Comparison of ENCODE assay signal across 9 mouse cellular contexts in the genomic region with DNA sequence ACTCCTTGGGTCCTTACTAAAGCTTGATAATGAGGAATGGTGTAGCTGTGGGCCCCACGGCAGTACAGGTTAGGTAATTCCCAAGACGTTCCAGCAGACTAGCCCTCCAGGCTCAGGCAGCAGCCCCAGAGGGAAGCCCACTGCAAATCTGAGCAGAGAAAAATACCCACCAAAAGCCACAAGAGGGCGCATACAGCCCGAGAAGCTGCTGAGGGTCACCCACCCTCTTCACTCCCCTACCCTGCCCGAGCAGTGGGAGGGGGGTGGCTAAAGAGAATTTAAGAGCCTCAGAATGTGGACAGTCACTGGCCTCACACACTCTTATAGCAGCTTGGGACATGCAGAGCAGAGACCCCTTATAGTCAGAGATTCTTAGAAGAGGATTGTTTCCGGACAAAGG. TPM values are rescaled to one million over a fixed set of nuclear protein-coding genes. Genes with fewer than 3 reads are reported as not detected.
DNase-seq lines count a peak whose midpoint lies in the region; ATAC-seq lines count a peak whose summit lies in the region.
"Had no signal": no experiment of that assay in that cellular context is flagged by ENCODE, and none has a peak within 500 bp of the region (broad histone marks: within the 10 kb centered on the region; RNA-seq: fewer than 3 reads in every experiment).

No protein-coding gene starts in this region.

- no peaks in the 10 kb centered on the region for H3K36me3 ChIP-seq in kidney, embryonic 15.5 days
- H3K36me3 ChIP-seq in forebrain, embryonic 14.5 days (ENCODE audit: control insufficient read depth, insufficient read depth, low read length), result no peaks in the 10 kb centered on the region
- no peaks in the 10 kb centered on the region for H3K36me3 ChIP-seq in limb, embryonic 10.5 days
- no peaks in the 10 kb centered on the region for H3K36me3 ChIP-seq in neural tube, embryonic 13.5 days

- no peak overlapping the region for H3K4me2 ChIP-seq in kidney, embryonic 15.5 days
- H3K4me2 ChIP-seq in forebrain, embryonic 14.5 days (ENCODE audit: low read length), result no peak overlapping the region
- no peak overlapping the region for H3K4me2 ChIP-seq in neural tube, embryonic 13.5 days

- peaks cover 65% of the 10 kb centered on the region for H3K4me1 ChIP-seq in kidney, embryonic 15.5 days
- peaks cover 6% of the 10 kb centered on the region; the same call in 1 of the 2 replicates for H3K4me1 ChIP-seq in forebrain, embryonic 14.5 days (ENCODE audit: control insufficient read depth, insufficient read depth, low read length)
- H3K4me1 ChIP-seq in limb, embryonic 10.5 days, result peaks cover 70% of the 10 kb centered on the region
- H3K4me1 ChIP-seq in neural tube, embryonic 13.5 days (replicated peaks), result peaks cover 34% of the 10 kb centered on the region

- 10% methylated on average over 6 of the region's 6 CpGs for WGBS in kidney, embryonic 15.5 days
- WGBS in forebrain, embryonic 14.5 days, result 13% methylated on average over 6 of the region's 6 CpGs
- 11% methylated on average over 6 of the region's 6 CpGs for WGBS in limb, embryonic 10.5 days
- WGBS in neural tube, embryonic 13.5 days, result 14% methylated on average over 6 of the region's 6 CpGs

- H3K9me3 ChIP-seq in kidney, embryonic 15.5 days (replicated peaks), result no peaks in the 10 kb centered on the region
- H3K9me3 ChIP-seq in forebrain, embryonic 14.5 days (replicated peaks; ENCODE audit: control insufficient read depth, low read length), result no peaks in the 10 kb centered on the region
- H3K9me3 ChIP-seq in limb, embryonic 10.5 days (replicated peaks), result no peaks in the 10 kb centered on the region
- H3K9me3 ChIP-seq in neural tube, embryonic 13.5 days, result no peaks in the 10 kb centered on the region

- H3K27ac ChIP-seq in kidney, embryonic 15.5 days, result 0 out of 2 replicates have a peak overlapping the region, but pooled peaks have one; percentile 37
- H3K27ac ChIP-seq in forebrain, embryonic 14.5 days (ENCODE audit: low read depth, low read length), result no peak overlapping the region
- H3K27ac ChIP-seq in limb, embryonic 10.5 days, result peak overlapping the region; percentile 78
- no peak overlapping the region for H3K27ac ChIP-seq in neural tube, embryonic 13.5 days (replicated peaks)
- H3K27ac ChIP-seq: macrophage had no signal

- no peak overlapping the region for H3K9ac ChIP-seq in kidney, embryonic 15.5 days
- H3K9ac ChIP-seq in forebrain, embryonic 14.5 days (ENCODE audit: low read length), result no peak overlapping the region
- H3K9ac ChIP-seq in neural tube, embryonic 13.5 days, result no peak overlapping the region

- no peak for DNase-seq in kidney, adult 9 months
- DNase-seq in NIH3T3 (ENCODE audit: low read depth), result peak; percentile 83
- peak; percentile 80 for DNase-seq in forebrain, embryonic 14.5 days (ENCODE audit: low spot score)
- DNase-seq in limb, embryonic 10.5 days (ENCODE audit: low spot score), result peak; percentile 83
- no peak for DNase-seq in frontal cortex, adult 2 months (ENCODE audit: extremely low spot score in 1 of 2, low spot score in 1 of 2)
- no peak for DNase-seq in cerebellum, adult 9-10 months

- H3K27me3 ChIP-seq in kidney, embryonic 15.5 days, result peaks cover 37% of the 10 kb centered on the region
- H3K27me3 ChIP-seq in forebrain, embryonic 14.5 days (replicated peaks; ENCODE audit: control insufficient read depth, insufficient read depth, low read length), result peaks cover 22% of the 10 kb centered on the region
- peaks cover 43% of the 10 kb centered on the region for H3K27me3 ChIP-seq in limb, embryonic 10.5 days (ENCODE audit: low read depth, poor library complexity, severe bottlenecking)
- peaks cover 45% of the 10 kb centered on the region for H3K27me3 ChIP-seq in neural tube, embryonic 13.5 days

- no peak for ATAC-seq in kidney, embryonic 15.5 days (replicated peaks; ENCODE audit: low FRiP score)
- ATAC-seq in forebrain, embryonic 14.5 days, result peak; percentile 56
- ATAC-seq in neural tube, embryonic 13.5 days (ENCODE audit: low read depth), result peak; percentile 30

- H3K4me3 ChIP-seq in kidney, embryonic 15.5 days (replicated peaks), result 0 out of 2 replicates have a peak overlapping the region, but pooled peaks have one; percentile 1
- no peak overlapping the region for H3K4me3 ChIP-seq in forebrain, embryonic 14.5 days (ENCODE audit: low read depth, low read length)
- peak overlapping the region; percentile 29 for H3K4me3 ChIP-seq in limb, embryonic 10.5 days
- H3K4me3 ChIP-seq in neural tube, embryonic 13.5 days, result no peak overlapping the region

RNA-seq across cellular contexts. Expression of a gene that starts 6.0 kb away (rescaled TPM):
- polyA plus RNA-seq in kidney, embryonic 15.5 days (2015; fragmentation: Nextera tagmentation; extraction: Ambion mirVana), result 3.0 and 4.2 TPM in 2 replicates
- 1.3 and 1.4 TPM in 2 replicates for polyA plus RNA-seq in forebrain, embryonic 14.5 days (2014; fragmentation: Nextera tagmentation; extraction: Ambion mirVana)
- 3.1 and 3.5 TPM in 2 replicates for polyA plus RNA-seq in limb, embryonic 10.5 days (2016; fragmentation: Nextera tagmentation; extraction: Ambion mirVana)
- 1.4 TPM in 2 replicates for polyA plus RNA-seq in neural tube, embryonic 13.5 days (2015; fragmentation: Nextera tagmentation; extraction: Ambion mirVana)
- polyA plus RNA-seq in frontal cortex, adult 2 months (2012; rRNA removed), result 59.9 and 70.6 TPM in 2 replicates

RNA-seq across cellular contexts. Expression of a gene that starts 11.6 kb away (rescaled TPM):
- 50.3 and 74.1 TPM in 2 replicates for polyA plus RNA-seq in kidney, embryonic 15.5 days (2015; fragmentation: Nextera tagmentation; extraction: Ambion mirVana)
- polyA plus RNA-seq in forebrain, embryonic 14.5 days (2014; fragmentation: Nextera tagmentation; extraction: Ambion mirVana), result 12.5 and 16.2 TPM in 2 replicates
- 37.1 and 42.5 TPM in 2 replicates for polyA plus RNA-seq in limb, embryonic 10.5 days (2016; fragmentation: Nextera tagmentation; extraction: Ambion mirVana)
- polyA plus RNA-seq in neural tube, embryonic 13.5 days (2015; fragmentation: Nextera tagmentation; extraction: Ambion mirVana), result 26.3 and 28.2 TPM in 2 replicates
- polyA plus RNA-seq in frontal cortex, adult 2 months (2012; rRNA removed), result 5.2 and 5.7 TPM in 2 replicates
- polyA plus RNA-seq: macrophage had no signal

RNA-seq across cellular contexts. Expression of a gene that starts 15.1 kb away (rescaled TPM):
- 44.0 and 51.6 TPM in 2 replicates for polyA plus RNA-seq in kidney, embryonic 15.5 days (2015; fragmentation: Nextera tagmentation; extraction: Ambion mirVana)
- 56.2 and 56.8 TPM in 2 replicates for polyA plus RNA-seq in forebrain, embryonic 14.5 days (2014; fragmentation: Nextera tagmentation; extraction: Ambion mirVana)
- polyA plus RNA-seq in limb, embryonic 10.5 days (2016; fragmentation: Nextera tagmentation; extraction: Ambion mirVana), result 74.6 and 84.6 TPM in 2 replicates
- polyA plus RNA-seq in neural tube, embryonic 13.5 days (2015; fragmentation: Nextera tagmentation; extraction: Ambion mirVana), result 43.5 and 51.7 TPM in 2 replicates
- 32.4 and 32.5 TPM in 2 replicates for polyA plus RNA-seq in frontal cortex, adult 2 months (2012; rRNA removed)

RNA-seq across cellular contexts. Expression of a gene that starts 17.6 kb away (rescaled TPM):
- 2.1 and 2.3 TPM in 2 replicates for polyA plus RNA-seq in kidney, embryonic 15.5 days (2015; fragmentation: Nextera tagmentation; extraction: Ambion mirVana)
- polyA plus RNA-seq in forebrain, embryonic 14.5 days (2014; fragmentation: Nextera tagmentation; extraction: Ambion mirVana), result 1.2 and 1.7 TPM in 2 replicates
- 1.8 and 3.1 TPM in 2 replicates for polyA plus RNA-seq in limb, embryonic 10.5 days (2016; fragmentation: Nextera tagmentation; extraction: Ambion mirVana)
- polyA plus RNA-seq in neural tube, embryonic 13.5 days (2015; fragmentation: Nextera tagmentation; extraction: Ambion mirVana), result 3.1 and 5.1 TPM in 2 replicates
- 4.4 and 5.4 TPM in 2 replicates for polyA plus RNA-seq in frontal cortex, adult 2 months (2012; rRNA removed)

RNA-seq across cellular contexts. Expression of a gene that starts 17.6 kb away (rescaled TPM):
- 51.0 and 51.7 TPM in 2 replicates for polyA plus RNA-seq in kidney, embryonic 15.5 days (2015; fragmentation: Nextera tagmentation; extraction: Ambion mirVana)
- polyA plus RNA-seq in forebrain, embryonic 14.5 days (2014; fragmentation: Nextera tagmentation; extraction: Ambion mirVana), result 45.4 and 55.1 TPM in 2 replicates
- 35.5 and 35.6 TPM in 2 replicates for polyA plus RNA-seq in limb, embryonic 10.5 days (2016; fragmentation: Nextera tagmentation; extraction: Ambion mirVana)
- 61.1 and 64.5 TPM in 2 replicates for polyA plus RNA-seq in neural tube, embryonic 13.5 days (2015; fragmentation: Nextera tagmentation; extraction: Ambion mirVana)
- 96.1 and 97.4 TPM in 2 replicates for polyA plus RNA-seq in frontal cortex, adult 2 months (2012; rRNA removed)

Comparison
In these comparisons a context has a peak if more than half of its experiments do, and no peak if none do; other contexts are left out.
1. H3K27ac ChIP-seq: peak in kidney, embryonic 15.5 days (single experiment) and limb, embryonic 10.5 days (single experiment); none in forebrain, embryonic 14.5 days (single experiment) and neural tube, embryonic 13.5 days (single experiment).
2. H3K4me3 ChIP-seq: peak in kidney, embryonic 15.5 days (single experiment) and limb, embryonic 10.5 days (single experiment); none in forebrain, embryonic 14.5 days (single experiment) and neural tube, embryonic 13.5 days (single experiment).
3. DNase-seq: peak in NIH3T3 (single experiment), forebrain, embryonic 14.5 days (single experiment) and limb, embryonic 10.5 days (single experiment); none in kidney, adult 9 months (single experiment), frontal cortex, adult 2 months (0 of 2) and cerebellum, adult 9-10 months (single experiment).
4. RNA of a gene that starts 6.0 kb away (polyA plus RNA-seq): 59.9 to 70.6 TPM in frontal cortex, adult 2 months; 3.0 to 4.2 TPM in kidney, embryonic 15.5 days, 3.1 to 3.5 TPM in limb, embryonic 10.5 days, 1.3 to 1.4 TPM in forebrain, embryonic 14.5 days and 1.4 TPM in neural tube, embryonic 13.5 days; every median in the first group is over 10 times any median in the second.